Mouse (Mus musculus) myocyte (in vitro differentiated cells): Measurements from ENCODE around the gene Cldn19. TPM values are rescaled to one million over a fixed set of nuclear protein-coding genes. Genes with fewer than 3 reads are reported as not detected.

ENCODE experiments used
- H3K27me3 ChIP-seq: one replicate; pipeline ENCODE4 v1.6.1; 2011; ENCODE audit not compliant: control insufficient read depth, insufficient read depth, insufficient read length
- H3K36me3 ChIP-seq: one replicate; pipeline ENCODE4 v1.6.1; 2011; ENCODE audit not compliant: control insufficient read depth, insufficient read depth
- H3K4me2 ChIP-seq: one replicate; pipeline ENCODE4 v1.6.1; 2011; ENCODE audit warnings: low read depth, control low read depth
- H3K4me3 ChIP-seq: one replicate; pipeline ENCODE4 v1.5.1; 2011; ENCODE audit warnings: mild to moderate bottlenecking, control low read depth, moderate library complexity
- H3K79me2 ChIP-seq: one replicate; pipeline ENCODE4 v1.6.1; 2011; ENCODE audit not compliant: control insufficient read depth, insufficient read depth
- H3ac ChIP-seq: one replicate; pipeline ENCODE4 v1.6.1; 2011; ENCODE audit not compliant: control insufficient read depth, insufficient read length
- CEBPB ChIP-seq: IDR thresholded peaks from 2 replicates; pipeline ENCODE4 v1.6.1; 2011; ENCODE audit warnings: mild to moderate bottlenecking, moderate library complexity; ENCODE audit not compliant: poor library complexity, insufficient read depth, severe bottlenecking
- E2F4 ChIP-seq: IDR thresholded peaks from one replicate; pipeline ENCODE4 v1.6.1; 2011; ENCODE audit warnings: mild to moderate bottlenecking, control low read depth, moderate library complexity; ENCODE audit not compliant: insufficient read depth
- MAX ChIP-seq: IDR thresholded peaks from one replicate; pipeline ENCODE4 v1.6.1; 2011; ENCODE audit warnings: low read depth, mild to moderate bottlenecking, control low read depth
- MYOD1 ChIP-seq, 3 experiments: IDR thresholded peaks; one replicate each; pipeline ENCODE4 v1.6.1; 2011; ENCODE audit warnings: control low read depth in 2 of 3, low read depth in 2 of 3, mild to moderate bottlenecking in 2 of 3, moderate library complexity in 1 of 3; ENCODE audit not compliant: insufficient read length in 2 of 3, control insufficient read depth in 1 of 3
- MYOG ChIP-seq, 3 experiments: IDR thresholded peaks; one replicate each; pipeline ENCODE4 v1.6.1; 2011; ENCODE audit warnings: control low read depth in 2 of 3, low read depth in 2 of 3, mild to moderate bottlenecking in 2 of 3; ENCODE audit not compliant: insufficient read length in 2 of 3, control insufficient read depth in 1 of 3, insufficient read depth in 1 of 3
- POLR2A ChIP-seq: IDR thresholded peaks from one replicate; pipeline ENCODE4 v1.6.1; 2011; ENCODE audit warnings: low read depth, mild to moderate bottlenecking, control low read depth, moderate library complexity; ENCODE audit not compliant: insufficient read length
- POLR2AphosphoS2 ChIP-seq: IDR thresholded peaks from one replicate; pipeline ENCODE4 v1.6.1; 2011; ENCODE audit warnings: low read depth, control low read depth; ENCODE audit not compliant: insufficient read length
- REST ChIP-seq: IDR thresholded peaks from one replicate; pipeline ENCODE4 v1.6.1; 2011; ENCODE audit warnings: mild to moderate bottlenecking, control low read depth, moderate library complexity; ENCODE audit not compliant: insufficient read depth, insufficient read length
- SRF ChIP-seq: IDR thresholded peaks from one replicate; pipeline ENCODE4 v1.6.1; 2011; ENCODE audit warnings: low read depth; ENCODE audit not compliant: control insufficient read depth, insufficient read length
- TCF12 ChIP-seq: IDR thresholded peaks from one replicate; pipeline ENCODE4 v1.6.1; 2011; ENCODE audit warnings: mild to moderate bottlenecking, control low read depth; ENCODE audit not compliant: poor library complexity, insufficient read depth, severe bottlenecking
- TCF3 ChIP-seq: IDR thresholded peaks from one replicate; pipeline ENCODE4 v1.6.1; 2011; ENCODE audit warnings: low read depth, control low read depth; ENCODE audit not compliant: insufficient read length
- USF1 ChIP-seq: IDR thresholded peaks from one replicate; pipeline ENCODE4 v1.6.1; 2011; ENCODE audit warnings: low read depth, mild to moderate bottlenecking, control low read depth, moderate library complexity
- polyA plus RNA-seq: library from polyadenylated mRNA; unstranded; fragments of >200 nt; fragmentation: generic; extraction: Trizol; gene quantifications from one replicate; pipeline ENCODE4 v1.2.1, GENCODE M21; 2012; ENCODE audit warnings: missing spikeins

The Cldn19 gene
- polyA plus RNA-seq, 1 experiment: 0.01 TPM

- Histone ChIP-seq H3ac (no peak overlapping the region), H3K4me3 (no peak overlapping the region), H3K79me2 (no peaks in the 10 kb centered on the region), H3K27me3 (no peaks in the 10 kb centered on the region), H3K36me3 (no peaks in the 10 kb centered on the region), H3K4me2 (no peak overlapping the region)
- TF ChIP-seq E2F4: no peak
- no peak for TF ChIP-seq USF1
- no peak for TF ChIP-seq POLR2AphosphoS2
- TF ChIP-seq SRF: no peak
- TF ChIP-seq TCF12: no peak
- TF ChIP-seq CEBPB: no peak
- TF ChIP-seq MYOG (IDR thresholded peaks at IDR 0.05; ENCODE audit: control insufficient read depth in 1 of 3, insufficient read depth in 1 of 3, insufficient read length in 2 of 3, low read depth in 2 of 3): no peak
- TF ChIP-seq TCF3: no peak
- TF ChIP-seq MYOD1 (IDR thresholded peaks at IDR 0.05; ENCODE audit: control insufficient read depth in 1 of 3, insufficient read length in 2 of 3, low read depth in 2 of 3): no peak
- no peak for TF ChIP-seq MAX
- no peak for TF ChIP-seq POLR2A
- no peak for TF ChIP-seq REST
Measured at GRCm38 (mm10) chr4:119262483-119262882, 7.3 kb downstream of the Cldn19 start.

DNA sequence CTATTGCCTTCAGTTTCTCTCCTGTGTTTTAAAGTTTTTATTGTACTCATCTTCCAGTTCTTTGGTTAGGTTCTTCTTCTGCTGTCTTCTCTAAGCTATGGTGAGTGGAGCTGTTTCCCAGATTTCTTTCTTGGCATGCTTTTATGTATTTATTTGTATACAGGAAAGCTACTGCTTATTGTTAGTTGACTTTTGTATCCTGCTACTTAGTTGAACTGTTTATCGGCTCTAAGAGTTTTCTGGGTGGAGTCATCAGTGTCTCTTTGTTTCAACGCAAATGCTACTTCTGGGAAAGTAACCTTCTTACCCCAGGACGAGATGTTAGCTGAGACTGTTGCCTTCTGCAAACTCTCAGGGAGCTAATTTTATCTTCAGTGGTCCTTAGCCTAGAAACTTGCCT, 8.2 kb downstream of the Cldn19 start:
- no peaks in the 10 kb centered on the region for H3K27me3 ChIP-seq
- H3ac ChIP-seq: no peak overlapping the region
- H3K79me2 ChIP-seq: no peaks in the 10 kb centered on the region
- H3K4me2 ChIP-seq: no peak overlapping the region
- no peaks in the 10 kb centered on the region for H3K36me3 ChIP-seq
- no peak overlapping the region for H3K4me3 ChIP-seq
- TF ChIP-seq CEBPB (no peak), USF1 (no peak), MYOG (IDR thresholded peaks at IDR 0.05; ENCODE audit: control insufficient read depth in 1 of 3, insufficient read depth in 1 of 3, insufficient read length in 2 of 3, low read depth in 2 of 3) (no peak), MAX (no peak), SRF (no peak), MYOD1 (IDR thresholded peaks at IDR 0.05; ENCODE audit: control insufficient read depth in 1 of 3, insufficient read length in 2 of 3, low read depth in 2 of 3) (no peak)

DNA sequence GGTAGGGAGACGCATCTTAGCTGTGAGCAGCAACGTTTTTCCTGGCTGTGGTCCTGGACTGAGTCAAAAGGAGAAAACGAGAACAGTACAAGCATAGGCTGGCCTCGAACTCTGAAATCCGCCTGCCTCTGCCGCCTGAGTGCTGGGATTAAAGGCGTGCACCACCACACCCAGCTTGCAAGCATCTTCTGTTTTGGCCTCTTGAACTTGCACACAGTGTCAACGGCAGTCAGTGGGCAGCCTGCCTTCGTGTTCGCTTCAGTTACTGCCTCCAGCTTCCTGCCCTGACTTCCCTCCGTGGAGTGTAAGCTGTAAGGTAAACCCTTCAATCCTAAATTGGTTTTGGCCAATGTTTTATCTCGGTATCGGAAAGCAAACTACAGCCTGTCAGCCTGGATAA, 11.4 kb downstream of the Cldn19 start:
- H3K4me3 ChIP-seq: no peak overlapping the region
- no peaks in the 10 kb centered on the region for H3K27me3 ChIP-seq
- H3K36me3 ChIP-seq: peaks cover 9% of the 10 kb centered on the region
- TF ChIP-seq MYOD1 (IDR thresholded peaks at IDR 0.05; ENCODE audit: control insufficient read depth in 1 of 3, insufficient read length in 2 of 3, low read depth in 2 of 3): no peak
- TF ChIP-seq USF1: no peak
- TF ChIP-seq MYOG (IDR thresholded peaks at IDR 0.05; ENCODE audit: control insufficient read depth in 1 of 3, insufficient read depth in 1 of 3, insufficient read length in 2 of 3, low read depth in 2 of 3): no peak
- no peak for TF ChIP-seq TCF3
- TF ChIP-seq MAX: no peak
- TF ChIP-seq TCF12: no peak
- TF ChIP-seq POLR2AphosphoS2: no peak
- TF ChIP-seq SRF: no peak
- H3K4me2 ChIP-seq: no peak overlapping the region
- H3ac ChIP-seq: no peak overlapping the region
- H3K79me2 ChIP-seq: no peaks in the 10 kb centered on the region

- no peak overlapping the region for H3K4me2 ChIP-seq
- no peaks in the 10 kb centered on the region for H3K79me2 ChIP-seq
- no peaks in the 10 kb centered on the region for H3K27me3 ChIP-seq
- TF ChIP-seq TCF12 (no peak), E2F4 (no peak), POLR2AphosphoS2 (no peak), USF1 (no peak), TCF3 (no peak), SRF (no peak), REST (no peak), MAX (no peak), MYOD1 (IDR thresholded peaks at IDR 0.05; ENCODE audit: control insufficient read depth in 1 of 3, insufficient read length in 2 of 3, low read depth in 2 of 3) (no peak), POLR2A (no peak)
- H3K36me3 ChIP-seq: peaks cover 40% of the 10 kb centered on the region
- H3K4me3 ChIP-seq: no peak overlapping the region
- no peak overlapping the region for H3ac ChIP-seq
Measured at GRCm38 (mm10) chr4:119274627-119275026, 19.4 kb downstream of the Cldn19 start.

DNA sequence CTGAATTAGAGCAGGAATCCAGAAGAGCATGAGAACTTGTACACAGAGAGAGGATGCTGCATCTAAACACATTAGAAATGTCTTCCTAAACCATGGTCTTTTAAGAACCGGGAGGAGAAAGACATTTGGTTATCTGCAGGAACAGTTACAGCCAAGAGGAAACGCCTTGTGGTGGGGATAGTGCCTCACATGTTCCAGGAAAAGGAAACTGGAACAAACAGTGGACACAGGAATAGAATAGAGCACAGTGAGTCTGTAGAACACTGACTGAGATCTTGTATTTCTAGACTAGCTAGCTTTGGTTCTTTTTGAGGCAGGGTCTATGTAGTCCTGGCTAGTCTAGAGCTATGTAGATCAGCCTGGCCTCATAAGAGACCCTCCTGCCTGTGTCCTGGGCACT, 20.0 kb downstream of the Cldn19 start:
- Histone ChIP-seq H3K4me3 (no peak overlapping the region), H3K79me2 (no peaks in the 10 kb centered on the region), H3K27me3 (no peaks in the 10 kb centered on the region), H3K36me3 (peaks cover 46% of the 10 kb centered on the region), H3ac (no peak overlapping the region), H3K4me2 (no peak overlapping the region)
- no peak for TF ChIP-seq MAX
- no peak for TF ChIP-seq SRF
